Comparison of ENCODE assay signal across 13 mouse cellular contexts in the genomic region with DNA sequence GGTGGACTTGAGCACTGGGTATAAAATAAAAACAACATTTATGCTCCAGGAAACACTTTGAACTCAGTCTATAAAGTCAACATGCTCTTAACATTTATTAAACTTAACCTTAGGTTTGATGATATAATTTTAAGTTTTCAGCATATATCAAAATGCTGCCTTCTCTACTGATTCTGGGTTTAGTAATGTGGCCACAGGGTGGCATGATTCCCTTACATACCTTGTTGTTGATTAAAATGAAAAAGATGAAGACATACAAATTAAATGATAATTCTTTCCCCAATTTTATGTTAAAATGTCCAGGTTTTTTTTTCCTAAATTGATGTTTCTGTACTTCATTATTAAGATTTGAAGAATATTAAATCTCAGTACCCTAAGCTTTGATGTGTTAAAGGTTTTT.
DNase-seq lines count a peak whose midpoint lies in the region; ATAC-seq and TF ChIP-seq lines count a peak whose summit lies in the region.
"Had no signal": no experiment of that assay in that cellular context is flagged by ENCODE, and none has a peak within 500 bp of the region (broad histone marks: within the 10 kb centered on the region; RNA-seq: fewer than 3 reads in every experiment).

No protein-coding gene starts in this region.

- TF ChIP-seq CTCF in kidney, postnatal 0 days (IDR thresholded peaks at IDR 0.05; ENCODE audit: low read depth), result peak; percentile 62
- TF ChIP-seq CTCF in midbrain, postnatal 0 days (IDR thresholded peaks at IDR 0.05), result peak; percentile 71

- DNase-seq in kidney, postnatal 0 days (ENCODE audit: low spot score), result peak; percentile 33
- DNase-seq in midbrain, postnatal 0 days (ENCODE audit: low spot score), result peak; percentile 26
- DNase-seq in NIH3T3 (ENCODE audit: low read depth), result peak; percentile 60
- DNase-seq in splenic B cell, adult 2 months (ENCODE audit: low read depth, low spot score), result peak; percentile 72
- DNase-seq: gastrocnemius, postnatal 10 days; liver, embryonic 13.5 days had no signal

- no peak overlapping the region for H3K9ac ChIP-seq in kidney, postnatal 0 days (ENCODE audit: low read depth, low read length)
- H3K9ac ChIP-seq in kidney, embryonic 15.5 days, result no peak overlapping the region
- no peak overlapping the region for H3K9ac ChIP-seq in midbrain, postnatal 0 days (replicated peaks; ENCODE audit: low read length, poor library complexity, severe bottlenecking)
- no peak overlapping the region for H3K9ac ChIP-seq in midbrain, embryonic 15.5 days
- H3K9ac ChIP-seq in neural tube, embryonic 15.5 days (replicated peaks), result no peak overlapping the region
- H3K9ac ChIP-seq in forebrain, embryonic 12.5 days, result no peak overlapping the region
- H3K9ac ChIP-seq: intestine, embryonic 15.5 days; liver, embryonic 13.5 days had no signal

- no peak for ATAC-seq in kidney, postnatal 0 days (replicated peaks; ENCODE audit: low FRiP score, low read depth)
- no peak for ATAC-seq in kidney, embryonic 15.5 days (replicated peaks; ENCODE audit: low FRiP score)
- ATAC-seq in midbrain, postnatal 0 days (ENCODE audit: low FRiP score), result no peak
- no peak for ATAC-seq in midbrain, embryonic 15.5 days (replicated peaks)
- no peak for ATAC-seq in neural tube, embryonic 15.5 days (ENCODE audit: low FRiP score)
- no peak for ATAC-seq in forebrain, embryonic 12.5 days (ENCODE audit: low FRiP score)
- ATAC-seq: intestine, embryonic 15.5 days; midbrain, embryonic 16.5 days had no signal

- no peaks in the 10 kb centered on the region for H3K9me3 ChIP-seq in kidney, postnatal 0 days (replicated peaks; ENCODE audit: low read length)
- H3K9me3 ChIP-seq in kidney, embryonic 15.5 days (replicated peaks), result no peaks in the 10 kb centered on the region
- H3K9me3 ChIP-seq in midbrain, postnatal 0 days (ENCODE audit: low read length), result no peaks in the 10 kb centered on the region
- H3K9me3 ChIP-seq in midbrain, embryonic 15.5 days, result no peaks in the 10 kb centered on the region
- H3K9me3 ChIP-seq in neural tube, embryonic 15.5 days (replicated peaks), result no peaks in the 10 kb centered on the region
- H3K9me3 ChIP-seq in forebrain, embryonic 12.5 days, result no peaks in the 10 kb centered on the region
- H3K9me3 ChIP-seq: G1E; intestine, embryonic 15.5 days; liver, embryonic 13.5 days had no signal

- no peak overlapping the region for H3K4me3 ChIP-seq in kidney, postnatal 0 days (replicated peaks; ENCODE audit: low read depth, low read length)
- no peak overlapping the region for H3K4me3 ChIP-seq in kidney, embryonic 15.5 days (replicated peaks)
- no peak overlapping the region for H3K4me3 ChIP-seq in midbrain, postnatal 0 days (ENCODE audit: low read depth, low read length)
- H3K4me3 ChIP-seq in midbrain, embryonic 15.5 days, result no peak overlapping the region
- no peak overlapping the region for H3K4me3 ChIP-seq in neural tube, embryonic 15.5 days (replicated peaks)
- no peak overlapping the region for H3K4me3 ChIP-seq in forebrain, embryonic 12.5 days (replicated peaks)
- H3K4me3 ChIP-seq: intestine, embryonic 15.5 days; liver, embryonic 13.5 days had no signal

- no peaks in the 10 kb centered on the region for H3K36me3 ChIP-seq in kidney, postnatal 0 days (ENCODE audit: insufficient read depth, low read length)
- H3K36me3 ChIP-seq in kidney, embryonic 15.5 days, result peaks cover 19% of the 10 kb centered on the region
- no peaks in the 10 kb centered on the region for H3K36me3 ChIP-seq in midbrain, postnatal 0 days (ENCODE audit: insufficient read depth, low read length)
- H3K36me3 ChIP-seq in midbrain, embryonic 15.5 days (replicated peaks), result no peaks in the 10 kb centered on the region
- H3K36me3 ChIP-seq in splenic B cell, adult 2 months (ENCODE audit: control insufficient read depth, insufficient read depth, low read length, poor library complexity, severe bottlenecking), result no peaks in the 10 kb centered on the region
- no peaks in the 10 kb centered on the region for H3K36me3 ChIP-seq in neural tube, embryonic 15.5 days
- no peaks in the 10 kb centered on the region for H3K36me3 ChIP-seq in forebrain, embryonic 12.5 days (replicated peaks)
- H3K36me3 ChIP-seq: G1E; intestine, embryonic 15.5 days; liver, embryonic 13.5 days had no signal

- no peak overlapping the region for H3K4me2 ChIP-seq in kidney, postnatal 0 days (ENCODE audit: low read length)
- H3K4me2 ChIP-seq in kidney, embryonic 15.5 days, result no peak overlapping the region
- no peak overlapping the region for H3K4me2 ChIP-seq in midbrain, postnatal 0 days (ENCODE audit: low read depth, low read length, poor library complexity, severe bottlenecking)
- no peak overlapping the region for H3K4me2 ChIP-seq in midbrain, embryonic 15.5 days
- H3K4me2 ChIP-seq in neural tube, embryonic 15.5 days, result no peak overlapping the region
- H3K4me2 ChIP-seq in forebrain, embryonic 12.5 days, result no peak overlapping the region
- H3K4me2 ChIP-seq: intestine, embryonic 15.5 days; liver, embryonic 13.5 days had no signal

- H3K27ac ChIP-seq in kidney, postnatal 0 days, result no peak overlapping the region
- H3K27ac ChIP-seq in kidney, embryonic 15.5 days, result no peak overlapping the region
- no peak overlapping the region for H3K27ac ChIP-seq in midbrain, postnatal 0 days (ENCODE audit: low read depth, low read length)
- H3K27ac ChIP-seq in midbrain, embryonic 15.5 days, result no peak overlapping the region
- no peak overlapping the region for H3K27ac ChIP-seq in neural tube, embryonic 15.5 days (replicated peaks)
- H3K27ac ChIP-seq in forebrain, embryonic 12.5 days, result no peak overlapping the region
- H3K27ac ChIP-seq: intestine, embryonic 15.5 days; liver, embryonic 13.5 days had no signal

- H3K27me3 ChIP-seq in kidney, postnatal 0 days (ENCODE audit: insufficient read depth, low read length), result no peaks in the 10 kb centered on the region
- no peaks in the 10 kb centered on the region for H3K27me3 ChIP-seq in kidney, embryonic 15.5 days
- no peaks in the 10 kb centered on the region for H3K27me3 ChIP-seq in midbrain, postnatal 0 days (ENCODE audit: insufficient read depth, low read length)
- no peaks in the 10 kb centered on the region for H3K27me3 ChIP-seq in midbrain, embryonic 15.5 days (replicated peaks)
- H3K27me3 ChIP-seq in splenic B cell, adult 2 months (ENCODE audit: control insufficient read depth, insufficient read depth, low read length, poor library complexity, severe bottlenecking), result no peaks in the 10 kb centered on the region
- no peaks in the 10 kb centered on the region for H3K27me3 ChIP-seq in neural tube, embryonic 15.5 days (replicated peaks)
- H3K27me3 ChIP-seq in forebrain, embryonic 12.5 days, result no peaks in the 10 kb centered on the region
- H3K27me3 ChIP-seq: intestine, embryonic 15.5 days; liver, embryonic 13.5 days had no signal

- no peaks in the 10 kb centered on the region for H3K4me1 ChIP-seq in kidney, postnatal 0 days (replicated peaks; ENCODE audit: insufficient read depth, low read length)
- no peaks in the 10 kb centered on the region for H3K4me1 ChIP-seq in kidney, embryonic 15.5 days
- no peaks in the 10 kb centered on the region for H3K4me1 ChIP-seq in midbrain, postnatal 0 days (ENCODE audit: insufficient read depth, low read length)
- H3K4me1 ChIP-seq in midbrain, embryonic 15.5 days, result no peaks in the 10 kb centered on the region
- no peaks in the 10 kb centered on the region for H3K4me1 ChIP-seq in neural tube, embryonic 15.5 days
- no peaks in the 10 kb centered on the region for H3K4me1 ChIP-seq in forebrain, embryonic 12.5 days
- H3K4me1 ChIP-seq: intestine, embryonic 15.5 days had no signal
